In genomic region chr3:85301851-85302250, GRCm38 (mm10) we compare ENCODE assay signal across 21 mouse cellular contexts.
"Had no signal": no experiment of that assay in that cellular context is flagged by ENCODE, and none has a peak within 500 bp of the region (broad histone marks: within the 10 kb centered on the region; RNA-seq: fewer than 3 reads in every experiment).

No protein-coding gene starts in this region.

- H3K9me3 ChIP-seq: kidney, embryonic 15.5 days; limb, embryonic 10.5 days; liver, embryonic 12.5 days; liver, embryonic 15.5 days; midbrain, embryonic 13.5 days; neural tube, embryonic 13.5 days; stomach, embryonic 15.5 days had no signal

- H3K27ac ChIP-seq: kidney, embryonic 15.5 days; limb, embryonic 10.5 days; limb, embryonic 13.5 days; liver, embryonic 12.5 days; liver, embryonic 15.5 days; macrophage; midbrain, embryonic 13.5 days; neural tube, embryonic 13.5 days; stomach, embryonic 15.5 days had no signal

- H3K4me1 ChIP-seq: kidney, embryonic 15.5 days; limb, embryonic 10.5 days; liver, embryonic 12.5 days; liver, embryonic 15.5 days; neural tube, embryonic 13.5 days; stomach, embryonic 15.5 days had no signal

- H3K9ac ChIP-seq: kidney, embryonic 15.5 days; limb, embryonic 13.5 days; liver, embryonic 12.5 days; liver, embryonic 15.5 days; midbrain, embryonic 13.5 days; neural tube, embryonic 13.5 days; stomach, embryonic 15.5 days had no signal

- DNase-seq: kidney, adult 11 months; kidney, adult 8-10 months; kidney, postnatal 10 days; kidney, postnatal 36 days; layer of hippocampus, postnatal 36 days; liver; lung, adult 18-20 months; retina, postnatal 1 day; right cerebral cortex, postnatal 25 days; spleen, adult 18-20 months; thymus, postnatal 25 days had no signal

- H3K27me3 ChIP-seq: kidney, embryonic 15.5 days; limb, embryonic 13.5 days; liver, embryonic 12.5 days; liver, embryonic 15.5 days; midbrain, embryonic 13.5 days; neural tube, embryonic 13.5 days; stomach, embryonic 15.5 days had no signal

- H3K36me3 ChIP-seq: kidney, embryonic 15.5 days; limb, embryonic 10.5 days; limb, embryonic 13.5 days; liver, embryonic 12.5 days; liver, embryonic 15.5 days; midbrain, embryonic 13.5 days; neural tube, embryonic 13.5 days; stomach, embryonic 15.5 days had no signal

- H3K4me2 ChIP-seq: kidney, embryonic 15.5 days; limb, embryonic 13.5 days; liver, embryonic 12.5 days; liver, embryonic 15.5 days; midbrain, embryonic 13.5 days; neural tube, embryonic 13.5 days; stomach, embryonic 15.5 days had no signal

- H3K4me3 ChIP-seq: kidney, embryonic 15.5 days; limb, embryonic 10.5 days; limb, embryonic 13.5 days; liver, embryonic 12.5 days; liver, embryonic 15.5 days; midbrain, embryonic 13.5 days; myocyte; neural tube, embryonic 13.5 days; stomach, embryonic 15.5 days had no signal

- ATAC-seq: liver, embryonic 12.5 days; midbrain, embryonic 13.5 days had no signal
